In genomic region chr15:82268185-82268584, GRCm38 (mm10) we compare ENCODE assay signal across 12 mouse cellular contexts. TPM values are rescaled to one million over a fixed set of nuclear protein-coding genes. Genes with fewer than 3 reads are reported as not detected.
A peak's percentile ranks its signal among the peaks of the same experiment; 100 is the strongest.
DNase-seq lines count a peak whose midpoint lies in the region; ATAC-seq lines count a peak whose summit lies in the region.
"Had no signal": no experiment of that assay in that cellular context is flagged by ENCODE, and none has a peak within 500 bp of the region (broad histone marks: within the 10 kb centered on the region; RNA-seq: fewer than 3 reads in every experiment).

No protein-coding gene starts in this region.

- no peak overlapping the region for H3K4me3 ChIP-seq in forebrain, embryonic 13.5 days
- no peak overlapping the region for H3K4me3 ChIP-seq in midbrain, embryonic 11.5 days (ENCODE audit: low read depth, low read length)
- H3K4me3 ChIP-seq in heart, embryonic 10.5 days, result no peak overlapping the region

- peak overlapping the region; percentile 41 for H3K27ac ChIP-seq in forebrain, embryonic 13.5 days
- H3K27ac ChIP-seq in midbrain, embryonic 11.5 days (ENCODE audit: low read depth, low read length), result peak overlapping the region; percentile 37; the same call in 1 of the 2 replicates
- H3K27ac ChIP-seq in heart, embryonic 10.5 days, result no peak overlapping the region

- no peak overlapping the region for H3K4me2 ChIP-seq in forebrain, embryonic 13.5 days
- H3K4me2 ChIP-seq in midbrain, embryonic 11.5 days, result no peak overlapping the region

- WGBS in forebrain, embryonic 13.5 days, result 24% methylated on average over 3 of the region's 3 CpGs
- 12% methylated on average over 3 of the region's 3 CpGs for WGBS in midbrain, embryonic 11.5 days
- 16% methylated on average over 3 of the region's 3 CpGs for WGBS in heart, embryonic 10.5 days

- no peak for ATAC-seq in forebrain, embryonic 13.5 days
- ATAC-seq in midbrain, embryonic 11.5 days (ENCODE audit: low FRiP score), result peak; percentile 40; the same call in 1 of the 2 replicates

- DNase-seq in right cerebral cortex, adult 2 months (ENCODE audit: low spot score in 2 of 2), result peak; percentile 55 to 57
- DNase-seq in right cerebral cortex, postnatal 36 days (ENCODE audit: low spot score in 2 of 2), result no peak
- DNase-seq in midbrain, embryonic 11.5 days (ENCODE audit: low spot score, missing footprints), result peak; percentile 89
- peak; percentile 78 for DNase-seq in right cerebral cortex, postnatal 4 days
- DNase-seq in kidney, postnatal 14 days, result no peak
- no peak for DNase-seq in heart, embryonic 10.5 days (ENCODE audit: low spot score)
- DNase-seq: adrenal gland, postnatal 10 days; heart, adult 18-20 months; kidney, postnatal 10 days; liver; thymus, postnatal 36 days had no signal

- H3K27me3 ChIP-seq in forebrain, embryonic 13.5 days, result peaks cover 10% of the 10 kb centered on the region; the same call in 1 of the 2 replicates
- no peaks in the 10 kb centered on the region for H3K27me3 ChIP-seq in midbrain, embryonic 11.5 days (ENCODE audit: control insufficient read depth, insufficient read depth, low read length)
- H3K27me3 ChIP-seq in heart, embryonic 10.5 days (ENCODE audit: insufficient read depth, poor library complexity, severe bottlenecking), result peaks cover 42% of the 10 kb centered on the region

- H3K9me3 ChIP-seq in forebrain, embryonic 13.5 days (replicated peaks), result no peaks in the 10 kb centered on the region
- H3K9me3 ChIP-seq in midbrain, embryonic 11.5 days (ENCODE audit: control insufficient read depth, low read length), result no peaks in the 10 kb centered on the region
- H3K9me3 ChIP-seq in heart, embryonic 10.5 days, result no peaks in the 10 kb centered on the region

- no peaks in the 10 kb centered on the region for H3K36me3 ChIP-seq in forebrain, embryonic 13.5 days (ENCODE audit: poor library complexity, severe bottlenecking)
- H3K36me3 ChIP-seq in midbrain, embryonic 11.5 days (ENCODE audit: control insufficient read depth, insufficient read depth, low read length), result no peaks in the 10 kb centered on the region
- no peaks in the 10 kb centered on the region for H3K36me3 ChIP-seq in heart, embryonic 10.5 days

- peaks cover 29% of the 10 kb centered on the region for H3K4me1 ChIP-seq in forebrain, embryonic 13.5 days
- peaks cover 19% of the 10 kb centered on the region for H3K4me1 ChIP-seq in midbrain, embryonic 11.5 days (ENCODE audit: control insufficient read depth, insufficient read depth, low read length)
- H3K4me1 ChIP-seq in heart, embryonic 10.5 days, result peaks cover 29% of the 10 kb centered on the region

- no peak overlapping the region for H3K9ac ChIP-seq in forebrain, embryonic 13.5 days
- no peak overlapping the region for H3K9ac ChIP-seq in midbrain, embryonic 11.5 days (ENCODE audit: low read length)

RNA-seq across cellular contexts. Expression of gene Sept3, which starts 6.5 kb away (rescaled TPM):
- polyA plus RNA-seq in forebrain, embryonic 13.5 days (2015; fragmentation: Nextera tagmentation; extraction: Ambion mirVana), result 248 and 264 TPM in 2 replicates
- polyA plus RNA-seq in midbrain, embryonic 11.5 days (2014; fragmentation: Nextera tagmentation; extraction: Ambion mirVana), result 163 and 169 TPM in 2 replicates
- polyA plus RNA-seq in heart, embryonic 10.5 days (2016; fragmentation: Nextera tagmentation; extraction: Ambion mirVana), result 3.7 and 14.0 TPM in 2 replicates

RNA-seq across cellular contexts. Expression of gene 1500009C09Rik, which starts 16.0 kb away (rescaled TPM):
- polyA plus RNA-seq in forebrain, embryonic 13.5 days (2015; fragmentation: Nextera tagmentation; extraction: Ambion mirVana), result 7.7 and 7.8 TPM in 2 replicates
- polyA plus RNA-seq in midbrain, embryonic 11.5 days (2014; fragmentation: Nextera tagmentation; extraction: Ambion mirVana), result 1.0 and 1.4 TPM in 2 replicates
- polyA plus RNA-seq in heart, embryonic 10.5 days (2016; fragmentation: Nextera tagmentation; extraction: Ambion mirVana), result not detected in 2 replicates

RNA-seq across cellular contexts. Expression of gene Cenpm, which starts 23.6 kb away (rescaled TPM):
- 71.5 and 76.5 TPM in 2 replicates for polyA plus RNA-seq in forebrain, embryonic 13.5 days (2015; fragmentation: Nextera tagmentation; extraction: Ambion mirVana)
- polyA plus RNA-seq in midbrain, embryonic 11.5 days (2014; fragmentation: Nextera tagmentation; extraction: Ambion mirVana), result 79.2 and 89.1 TPM in 2 replicates
- polyA plus RNA-seq in heart, embryonic 10.5 days (2016; fragmentation: Nextera tagmentation; extraction: Ambion mirVana), result 58.1 and 66.3 TPM in 2 replicates

RNA-seq across cellular contexts. Expression of gene Wbp2nl, which starts 30.6 kb away (rescaled TPM):
- polyA plus RNA-seq in forebrain, embryonic 13.5 days (2015; fragmentation: Nextera tagmentation; extraction: Ambion mirVana), result not detected in 2 replicates
- 0.11 TPM in 1 of 2 replicates, not detected in the other for polyA plus RNA-seq in midbrain, embryonic 11.5 days (2014; fragmentation: Nextera tagmentation; extraction: Ambion mirVana)
- 0.28 and 0.65 TPM in 2 replicates for polyA plus RNA-seq in heart, embryonic 10.5 days (2016; fragmentation: Nextera tagmentation; extraction: Ambion mirVana)

RNA-seq across cellular contexts. Expression of gene Tnfrsf13c, which starts 44.0 kb away (rescaled TPM):
- polyA plus RNA-seq in forebrain, embryonic 13.5 days (2015; fragmentation: Nextera tagmentation; extraction: Ambion mirVana), result 0.15 and 0.22 TPM in 2 replicates
- 0.07 and 0.17 TPM in 2 replicates for polyA plus RNA-seq in midbrain, embryonic 11.5 days (2014; fragmentation: Nextera tagmentation; extraction: Ambion mirVana)
- polyA plus RNA-seq in heart, embryonic 10.5 days (2016; fragmentation: Nextera tagmentation; extraction: Ambion mirVana), result 0.20 TPM in 1 of 2 replicates, not detected in the other

Comparison
In these comparisons a context has a peak if more than half of its experiments do, and no peak if none do; other contexts are left out.
1. DNase-seq: peak in right cerebral cortex, adult 2 months (2 of 2), midbrain, embryonic 11.5 days (single experiment) and right cerebral cortex, postnatal 4 days (single experiment); none in right cerebral cortex, postnatal 36 days (0 of 2), kidney, postnatal 14 days (single experiment) and heart, embryonic 10.5 days (single experiment).
2. RNA of gene Sept3, which starts 6.5 kb away (polyA plus RNA-seq): 248 to 264 TPM in forebrain, embryonic 13.5 days and 163 to 169 TPM in midbrain, embryonic 11.5 days; 3.7 to 14.0 TPM in heart, embryonic 10.5 days; every median in the first group is over 10 times any median in the second.